Mouse (Mus musculus): ENCODE data around the gene Sgms1.

DNA sequence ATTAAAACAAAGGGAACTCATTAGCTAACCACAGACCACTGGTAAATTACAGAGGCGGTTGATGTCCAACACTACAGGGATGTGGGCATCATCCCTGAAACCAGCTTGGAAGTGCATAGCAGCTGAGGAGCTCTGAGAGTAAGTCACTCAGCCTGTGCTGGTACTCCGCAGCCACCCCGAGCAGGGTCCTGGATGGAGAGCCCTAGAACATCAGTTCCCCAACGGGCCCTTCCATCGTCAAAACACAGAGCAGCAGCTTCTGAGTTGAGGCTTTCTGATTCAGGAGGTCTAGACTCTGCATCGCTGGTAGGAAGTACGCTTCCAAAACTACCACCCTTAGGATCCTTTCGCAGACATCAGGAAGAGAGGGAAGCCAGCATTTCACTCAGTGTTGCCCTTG, 5.8 kb downstream of the Sgms1 start:
- TF ChIP-seq CTCF (IDR thresholded peaks at IDR 0.05; ENCODE audit: insufficient read depth, low read length) (no peak), POLR2A (IDR thresholded peaks at IDR 0.05; ENCODE audit: borderline replicate concordance, extremely low read depth, low read depth, low read length) (no peak)

Data from lung, adult 2 months (tissue).